Mouse (Mus musculus): Measurements from ENCODE around the gene Stx18. TPM values are rescaled to one million over a fixed set of nuclear protein-coding genes. Genes with fewer than 3 reads are reported as not detected.

The Stx18 gene
- total and polyA plus RNA-seq, 3 experiments = 26.3 to 35.8 (median 29.4) TPM

DNA sequence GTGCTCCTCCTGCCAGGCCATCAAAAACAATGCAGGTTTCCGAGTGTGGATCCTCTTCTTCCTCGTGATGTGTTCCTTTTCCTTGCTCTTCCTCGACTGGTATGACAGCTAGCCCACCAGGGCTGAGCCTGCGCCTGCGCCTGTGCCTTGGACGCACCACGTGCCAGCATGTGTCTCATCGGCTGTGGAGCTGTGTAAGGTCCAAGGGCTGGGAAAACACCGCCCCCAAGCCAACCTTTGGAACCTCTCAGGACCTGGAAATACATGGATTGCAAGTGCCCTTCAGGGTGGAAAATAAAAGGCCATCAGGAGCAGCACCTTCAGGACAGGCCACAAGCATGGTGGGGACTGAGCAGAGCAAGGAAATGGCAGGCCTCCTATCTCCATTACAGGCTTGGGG, 97.7 kb downstream of the Stx18 start:
- in situ Hi-C loops (cut with MboI; ENCODE audit: low pct_ligation_motif_present, low pct_unique_long_range_greater_than_20kb, low sequenced_read_pairs) (no loop called here), dilution Hi-C loops (cut with MboI; ENCODE audit: extremely low pct_ligation_motif_present, extremely low pct_unique_long_range_greater_than_20kb, low sequenced_read_pairs) (no loop called here)
- no peak for DNase-seq (ENCODE audit: extremely low read depth)
- Histone ChIP-seq H3K4me1 (ENCODE audit: control insufficient read depth in 1 of 2, insufficient read depth in 2 of 2) (no peaks in the 10 kb centered on the region), H3K27me3 (replicated peaks) (no peaks in the 10 kb centered on the region), H3K79me2 (replicated peaks; ENCODE audit: control insufficient read depth, extremely low read depth, insufficient read depth, poor library complexity, severe bottlenecking) (no peaks in the 10 kb centered on the region), H3K4me2 (ENCODE audit: insufficient read depth, low read depth, poor library complexity, severe bottlenecking) (no peak overlapping the region), H3K9me3 (replicated peaks; ENCODE audit: low read length) (no peaks in the 10 kb centered on the region), H3K27ac (ENCODE audit: insufficient read depth, low read depth) (no peak overlapping the region), H3K9ac (ENCODE audit: insufficient read depth, low read depth) (no peak overlapping the region), H3K4me3 (replicated peaks in 1 of 3; ENCODE audit: low read depth in 2 of 3, low read length in 2 of 3, poor library complexity in 1 of 3) (no peak overlapping the region), H3K36me3 (replicated peaks in 1 of 2; ENCODE audit: control insufficient read depth in 1 of 2, insufficient read depth in 1 of 2, low read length in 1 of 2) (peaks cover 0 to 39% of the 10 kb centered on the region in 2 experiments)
- TF ChIP-seq ELF1 (IDR thresholded peaks at IDR 0.05; ENCODE audit: low read depth, low read length) (no peak), SMC3 (IDR thresholded peaks at IDR 0.05; ENCODE audit: low read depth, low read length) (no peak), CHD1 (IDR thresholded peaks at IDR 0.05; ENCODE audit: low read depth, low read length) (no peak), ETS1 (conservative IDR thresholded peaks at IDR 0.05; ENCODE audit: low read depth, low read length) (no peak)

DNA sequence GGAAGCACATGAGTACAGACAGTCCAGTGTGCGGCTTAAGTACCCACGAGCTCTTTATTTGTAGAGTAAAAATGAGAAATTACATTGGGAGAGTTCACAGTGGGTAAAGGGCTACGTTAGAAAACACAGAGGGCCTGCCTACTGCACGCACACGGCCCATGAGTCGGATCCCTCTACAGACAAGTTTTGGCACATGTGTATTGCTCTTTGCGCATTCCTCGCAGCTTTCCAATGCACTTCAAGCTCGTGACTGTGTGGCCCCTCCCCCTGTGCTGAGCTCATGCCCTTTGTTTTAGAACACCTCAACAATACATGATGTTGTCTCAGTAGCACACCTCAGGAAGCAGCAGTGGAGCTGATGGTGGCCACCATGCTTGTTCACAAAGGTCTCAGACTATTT, 98.6 kb downstream of the Stx18 start:
- no peaks in the 10 kb centered on the region for H3K9me3 ChIP-seq (replicated peaks; ENCODE audit: low read length)
- no peak for TF ChIP-seq RCOR1 (conservative IDR thresholded peaks at IDR 0.05; ENCODE audit: low read depth, low read length)
- H3K4me1 ChIP-seq (ENCODE audit: control insufficient read depth in 1 of 2, insufficient read depth in 2 of 2) = no peaks in the 10 kb centered on the region
- H3K9ac ChIP-seq (ENCODE audit: insufficient read depth, low read depth) = no peak overlapping the region
- no peak overlapping the region for H3K4me3 ChIP-seq (replicated peaks in 1 of 3; ENCODE audit: low read depth in 2 of 3, low read length in 2 of 3, poor library complexity in 1 of 3)
- dilution Hi-C loops (cut with MboI; ENCODE audit: extremely low pct_ligation_motif_present, extremely low pct_unique_long_range_greater_than_20kb, low sequenced_read_pairs) (no loop called here), in situ Hi-C loops (cut with MboI; ENCODE audit: low pct_ligation_motif_present, low pct_unique_long_range_greater_than_20kb, low sequenced_read_pairs) (no loop called here)
- H3K79me2 ChIP-seq (replicated peaks; ENCODE audit: control insufficient read depth, extremely low read depth, insufficient read depth, poor library complexity, severe bottlenecking) = no peaks in the 10 kb centered on the region
- no peak overlapping the region for H3K27ac ChIP-seq (ENCODE audit: insufficient read depth, low read depth)
- no peaks in the 10 kb centered on the region for H3K27me3 ChIP-seq (replicated peaks)
- no peak overlapping the region for H3K4me2 ChIP-seq (ENCODE audit: insufficient read depth, low read depth, poor library complexity, severe bottlenecking)
- H3K36me3 ChIP-seq (replicated peaks in 1 of 2; ENCODE audit: control insufficient read depth in 1 of 2, insufficient read depth in 1 of 2, low read length in 1 of 2) = peaks cover 0 to 39% of the 10 kb centered on the region in 2 experiments
- no peak for DNase-seq (ENCODE audit: extremely low read depth)

GRCm38 (mm10) chr5:38140893-38141292, 102.4 kb downstream of the Stx18 start:
- H3K4me1 ChIP-seq (ENCODE audit: control insufficient read depth in 1 of 2, insufficient read depth in 2 of 2) = no peaks in the 10 kb centered on the region
- H3K4me2 ChIP-seq (ENCODE audit: insufficient read depth, low read depth, poor library complexity, severe bottlenecking) = no peak overlapping the region
- in situ Hi-C loops (cut with MboI; ENCODE audit: low pct_ligation_motif_present, low pct_unique_long_range_greater_than_20kb, low sequenced_read_pairs) (no loop called here), dilution Hi-C loops (cut with MboI; ENCODE audit: extremely low pct_ligation_motif_present, extremely low pct_unique_long_range_greater_than_20kb, low sequenced_read_pairs) (no loop called here)
- H3K9ac ChIP-seq (ENCODE audit: insufficient read depth, low read depth) = no peak overlapping the region
- H3K9me3 ChIP-seq (replicated peaks; ENCODE audit: low read length) = no peaks in the 10 kb centered on the region
- no peak for TF ChIP-seq ZC3H11A (IDR thresholded peaks at IDR 0.05; ENCODE audit: low read depth, low read length)
- no peak for TF ChIP-seq USF2 (conservative IDR thresholded peaks at IDR 0.05; ENCODE audit: low read depth, low read length)
- no peak for TF ChIP-seq ZNF384 (IDR thresholded peaks at IDR 0.05; ENCODE audit: low read depth, low read length)
- no peak for TF ChIP-seq NRF1 (IDR thresholded peaks at IDR 0.05; ENCODE audit: low read depth, low read length)
- no peak for TF ChIP-seq NELFE (IDR thresholded peaks at IDR 0.05; ENCODE audit: low read depth, low read length)
- no peak for TF ChIP-seq BHLHE40 (IDR thresholded peaks at IDR 0.05; ENCODE audit: low read depth, low read length)
- TF ChIP-seq MEF2A (IDR thresholded peaks at IDR 0.05; ENCODE audit: borderline replicate concordance, low read depth, low read length) = no peak
- no peaks in the 10 kb centered on the region for H3K27me3 ChIP-seq (replicated peaks)
- no peak for DNase-seq (ENCODE audit: extremely low read depth)
- H3K79me2 ChIP-seq (replicated peaks; ENCODE audit: control insufficient read depth, extremely low read depth, insufficient read depth, poor library complexity, severe bottlenecking) = no peaks in the 10 kb centered on the region
- H3K4me3 ChIP-seq (replicated peaks in 1 of 3; ENCODE audit: low read depth in 2 of 3, low read length in 2 of 3, poor library complexity in 1 of 3) = no peak overlapping the region
- H3K27ac ChIP-seq (ENCODE audit: insufficient read depth, low read depth) = no peak overlapping the region
- H3K36me3 ChIP-seq (replicated peaks in 1 of 2; ENCODE audit: control insufficient read depth in 1 of 2, insufficient read depth in 1 of 2, low read length in 1 of 2) = peaks cover 0 to 36% of the 10 kb centered on the region in 2 experiments

Measured in CH12.LX (cell line).